Mouse (Mus musculus) CH12.LX (cell line): Measurements from ENCODE around the gene AI837181. TPM values are rescaled to one million over a fixed set of nuclear protein-coding genes. Genes with fewer than 3 reads are reported as not detected.

Experiments
- DNase-seq: peaks from one replicate; pipeline ENCODE4 v3.0.0-alpha.2; 2013; ENCODE audit errors: extremely low read depth
- H3K27ac ChIP-seq: 2 replicates; pipeline ENCODE4 v1.5.1; 2012; ENCODE audit warnings: low read depth, mild to moderate bottlenecking, control low read depth, moderate library complexity; ENCODE audit not compliant: insufficient read depth
- H3K27me3 ChIP-seq: replicated peaks from 2 replicates; pipeline ENCODE3; 2012; ENCODE audit warnings: inconsistent platforms
- H3K36me3 ChIP-seq, 2 experiments: replicated peaks in 1 of 2; 2 replicates each; pipeline versions ENCODE3 to v1.6.1; 2012; ENCODE audit warnings: inconsistent platforms in 1 of 2, low read length in 1 of 2, mild to moderate bottlenecking in 1 of 2, mixed read lengths in 1 of 2, moderate library complexity in 1 of 2; ENCODE audit not compliant: control insufficient read depth in 1 of 2, insufficient read depth in 1 of 2
- H3K4me1 ChIP-seq, 2 experiments: 2 replicates each; pipeline ENCODE4 v1.6.1; 2012; ENCODE audit warnings: inconsistent platforms in 1 of 2, moderate library complexity in 1 of 2; ENCODE audit not compliant: insufficient read depth in 2 of 2, control insufficient read depth in 1 of 2
- H3K4me2 ChIP-seq: 2 replicates; pipeline ENCODE4 v1.6.1; 2012; ENCODE audit warnings: low read depth, mild to moderate bottlenecking, control low read depth; ENCODE audit not compliant: poor library complexity, insufficient read depth, severe bottlenecking
- H3K4me3 ChIP-seq, 3 experiments: fragments of 150-350 bp in 1 of 3; sonication (generic) in 1 of 3; replicated peaks in 1 of 3; 2 replicates each; pipeline versions ENCODE3 to v1.5.1; 2011 to 2012; ENCODE audit warnings: low read depth in 2 of 3, low read length in 2 of 3, mild to moderate bottlenecking in 2 of 3, moderate library complexity in 2 of 3, control low read depth in 1 of 3, improper control_type of control experiment in 1 of 3, inconsistent platforms in 1 of 3, mixed read lengths in 1 of 3; ENCODE audit not compliant: poor library complexity in 1 of 3
- H3K79me2 ChIP-seq: replicated peaks from 2 replicates; pipeline ENCODE4 v1.6.1; 2012; ENCODE audit warnings: mild to moderate bottlenecking, moderate library complexity; ENCODE audit not compliant: control insufficient read depth, poor library complexity, insufficient read depth, severe bottlenecking; ENCODE audit errors: extremely low read depth
- H3K9ac ChIP-seq: 2 replicates; pipeline ENCODE4 v1.6.1; 2012; ENCODE audit warnings: low read depth, mild to moderate bottlenecking, control low read depth, moderate library complexity; ENCODE audit not compliant: insufficient read depth
- H3K9me3 ChIP-seq: replicated peaks from 2 replicates; pipeline ENCODE3; 2012; ENCODE audit warnings: low read length, inconsistent platforms, mixed read lengths
- BHLHE40 ChIP-seq: IDR thresholded peaks from 2 replicates; pipeline ENCODE4 v1.6.1; 2011; ENCODE audit warnings: mild to moderate bottlenecking, low read depth, low read length, improper control_type of control experiment
- CTCF ChIP-seq, 2 experiments: IDR thresholded peaks in 1 of 2; conservative IDR thresholded peaks in 1 of 2; 2 replicates each; pipeline ENCODE4 v1.5.1; 2011 to 2012; ENCODE audit warnings: low read depth in 2 of 2, low read length in 2 of 2, improper control_type of control experiment in 1 of 2, inconsistent platforms in 1 of 2, mild to moderate bottlenecking in 1 of 2, moderate library complexity in 1 of 2
- E2F4 ChIP-seq: IDR thresholded peaks from 2 replicates; pipeline ENCODE4 v1.6.1; 2011; ENCODE audit warnings: low read depth, low read length, improper control_type of control experiment; ENCODE audit not compliant: insufficient replicate concordance
- EP300 ChIP-seq: IDR thresholded peaks from 2 replicates; pipeline ENCODE4 v1.6.1; 2011; ENCODE audit warnings: low read length, improper control_type of control experiment
- MAX ChIP-seq: IDR thresholded peaks from 2 replicates; pipeline ENCODE4 v1.6.1; 2011; ENCODE audit warnings: low read length, improper control_type of control experiment
- RAD21 ChIP-seq: IDR thresholded peaks from 2 replicates; pipeline ENCODE4 v1.6.1; 2011; ENCODE audit warnings: low read depth, mild to moderate bottlenecking, low read length, improper control_type of control experiment, moderate library complexity
- SIN3A ChIP-seq: IDR thresholded peaks from 2 replicates; pipeline ENCODE4 v1.6.1; 2012; ENCODE audit warnings: low read length, improper control_type of control experiment, inconsistent platforms
- USF1 ChIP-seq: IDR thresholded peaks from 2 replicates; pipeline ENCODE4 v1.6.1; 2014; ENCODE audit warnings: low read depth, mild to moderate bottlenecking, inconsistent platforms, low read length, improper control_type of control experiment
- ZC3H11A ChIP-seq: IDR thresholded peaks from 2 replicates; pipeline ENCODE4 v1.6.1; 2012; ENCODE audit warnings: low read depth, mild to moderate bottlenecking, inconsistent platforms, low read length, improper control_type of control experiment
- ZKSCAN1 ChIP-seq: IDR thresholded peaks from 2 replicates; pipeline ENCODE4 v1.6.1; 2012; ENCODE audit warnings: low read depth, inconsistent platforms, low read length, improper control_type of control experiment, borderline replicate concordance
- ZMIZ1 ChIP-seq: IDR thresholded peaks from 2 replicates; pipeline ENCODE4 v1.6.1; 2012; ENCODE audit warnings: low read depth, mild to moderate bottlenecking, inconsistent platforms, low read length, improper control_type of control experiment
- dilution Hi-C: fragments of 300-500 bp; cut with MboI; formaldehyde crosslinking; loops from 2 replicates; pipeline ENCODE4 v1.14.3; 2020; ENCODE audit warnings: low sequenced_read_pairs; ENCODE audit not compliant: extremely low pct_unique_long_range_greater_than_20kb, extremely low pct_ligation_motif_present
- in situ Hi-C: fragments of 300-500 bp; cut with MboI; formaldehyde crosslinking; loops from 3 replicates; pipeline ENCODE4 v1.14.3; 2019; ENCODE audit warnings: low sequenced_read_pairs, low pct_ligation_motif_present, low pct_unique_long_range_greater_than_20kb, mixed read lengths
- polyA plus RNA-seq: library from polyadenylated mRNA; unstranded; fragments of >175 nt; gene quantifications from 2 replicates; pipeline ENCODE4 v1.2.1, GENCODE M21; 2012; ENCODE audit warnings: low read depth; ENCODE audit not compliant: insufficient read length
- total RNA-seq, 2 experiments: library from RNA; depleted of rRNA; stranded (reverse); fragments of 300-350 nt in 1 of 2; fragments of >200 nt in 1 of 2; gene quantifications; 2 replicates each; pipeline ENCODE4 v1.2.3; 2012 to 2014

AI837181 gene
- total and polyA plus RNA-seq, 3 experiments, result 9.8 to 25.1 (median 22.0) TPM

DNA sequence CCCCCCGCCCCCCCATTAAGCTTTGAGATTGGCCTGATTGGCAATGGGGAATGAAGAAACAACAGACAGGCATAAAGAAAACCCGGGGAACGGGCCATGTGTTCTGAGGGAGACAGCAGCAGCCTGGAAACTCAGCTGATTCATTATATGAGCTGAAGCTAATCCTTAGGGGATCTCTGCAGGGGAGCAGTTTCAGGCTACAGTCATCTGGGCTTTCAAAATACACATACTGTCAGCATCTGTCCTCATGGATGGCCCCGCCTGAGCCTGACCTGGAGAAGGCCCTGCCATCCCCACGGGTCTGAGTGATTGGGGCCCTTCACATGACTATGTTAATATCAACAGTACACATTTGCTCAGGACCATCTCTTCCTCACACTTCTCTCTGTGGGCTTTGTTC, 46.9 kb downstream of the AI837181 start:
- no peak overlapping the region for H3K4me3 ChIP-seq
- H3K27ac ChIP-seq, result no peak overlapping the region
- H3K4me2 ChIP-seq, result no peak overlapping the region
- H3K27me3 ChIP-seq, result no peaks in the 10 kb centered on the region
- peaks cover 11 to 23% of the 10 kb centered on the region in 2 experiments for H3K36me3 ChIP-seq
- in situ Hi-C loops, result no loop called here
- DNase-seq, result no peak
- H3K4me1 ChIP-seq, result peaks cover 0 to 6% of the 10 kb centered on the region in 2 experiments; a peak in 1 of 4 replicates
- TF ChIP-seq BHLHE40 (no peak), ZKSCAN1 (no peak), ZMIZ1 (no peak), CTCF (conservative IDR thresholded peaks at IDR 0.05 in 1 of 2, IDR thresholded peaks at IDR 0.05 in 1 of 2; ENCODE audit: low read depth in 2 of 2, low read length in 2 of 2) (no peak)
- H3K79me2 ChIP-seq, result no peaks in the 10 kb centered on the region
- H3K9ac ChIP-seq, result no peak overlapping the region
- dilution Hi-C loops, result no loop called here
- no peaks in the 10 kb centered on the region for H3K9me3 ChIP-seq

DNA sequence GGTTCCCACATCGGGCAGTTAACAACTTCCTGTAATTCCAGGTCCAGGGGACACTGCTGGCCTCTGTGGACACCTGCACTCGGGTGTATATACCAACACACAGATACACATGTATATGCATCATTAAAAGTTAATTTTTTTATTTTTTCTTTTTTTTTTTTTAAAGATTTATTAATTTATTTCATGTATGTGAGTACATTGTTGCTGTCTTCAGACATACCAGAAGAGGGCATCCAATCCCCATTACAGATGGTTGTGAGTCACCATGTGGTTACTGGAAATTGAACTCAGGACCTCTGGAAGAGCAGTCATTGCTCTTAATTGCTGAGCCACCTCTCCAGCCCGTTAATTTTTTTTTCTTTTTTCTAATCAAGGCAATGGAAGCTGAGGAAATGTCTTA, 47.9 kb downstream of the AI837181 start:
- dilution Hi-C loops, result no loop called here
- no peaks in the 10 kb centered on the region for H3K9me3 ChIP-seq
- no peaks in the 10 kb centered on the region for H3K27me3 ChIP-seq
- peaks cover 0 to 6% of the 10 kb centered on the region in 2 experiments; a peak in 1 of 4 replicates for H3K4me1 ChIP-seq
- no peaks in the 10 kb centered on the region for H3K79me2 ChIP-seq
- TF ChIP-seq CTCF (conservative IDR thresholded peaks at IDR 0.05 in 1 of 2, IDR thresholded peaks at IDR 0.05 in 1 of 2; ENCODE audit: low read depth in 2 of 2, low read length in 2 of 2), result peak in 1 of 2 experiments; percentile 11; a peak in 1 of 4 replicates
- no peak for TF ChIP-seq ZC3H11A
- TF ChIP-seq, all 38 proteins: peak for 1
- H3K4me3 ChIP-seq, result no peak overlapping the region
- no peak for DNase-seq
- H3K9ac ChIP-seq, result no peak overlapping the region
- in situ Hi-C loops, result no loop called here
- H3K4me2 ChIP-seq, result no peak overlapping the region
- H3K36me3 ChIP-seq, result peaks cover under 1 to 13% of the 10 kb centered on the region in 2 experiments
- no peak overlapping the region for H3K27ac ChIP-seq

GRCm38 (mm10) chr19:5473720-5474119, 48.8 kb downstream of the AI837181 start, which contains the start of gene Efemp2:
TSS of gene Efemp2 (plus strand) at chr19:5473954.
- in situ Hi-C loops (no loop called here), dilution Hi-C loops (no loop called here)
- Histone ChIP-seq H3K9ac (no peak within 1 kb of the TSS), H3K4me1 (no peaks in the 10 kb centered on the region), H3K9me3 (no peaks in the 10 kb centered on the region), H3K4me2 (no peak within 1 kb of the TSS), H3K79me2 (no peaks in the 10 kb centered on the region), H3K27me3 (no peaks in the 10 kb centered on the region), H3K4me3 (no peak within 1 kb of the TSS), H3K36me3 (peaks cover 0 to 5% of the 10 kb centered on the region in 2 experiments), H3K27ac (no peak within 1 kb of the TSS)
- TF ChIP-seq RAD21, result no peak
- no peak for TF ChIP-seq E2F4
- no peak for TF ChIP-seq MAX
- TF ChIP-seq SIN3A, result no peak
- TF ChIP-seq USF1, result no peak
- TF ChIP-seq EP300, result no peak
- TF ChIP-seq ZMIZ1, result no peak
- no peak for DNase-seq
